Mouse (Mus musculus) heart, embryonic 10.5 days (tissue): ENCODE measurements around the gene Bcas3. TPM values are rescaled to one million over a fixed set of nuclear protein-coding genes. Genes with fewer than 3 reads are reported as not detected.

Source experiments
- DNase-seq: peaks from one replicate; pipeline ENCODE4 v3.0.0-alpha.2; 2017; ENCODE audit warnings: low spot score
- H3K27ac ChIP-seq: fragments of 300-500 bp; sonication (generic); 2 replicates; pipeline ENCODE4 v1.5.1; 2016; ENCODE audit warnings: mild to moderate bottlenecking
- H3K27me3 ChIP-seq: fragments of 300-500 bp; sonication (generic); 2 replicates; pipeline ENCODE4 v1.6.1; 2016; ENCODE audit warnings: mild to moderate bottlenecking; ENCODE audit not compliant: poor library complexity, insufficient read depth, severe bottlenecking
- H3K36me3 ChIP-seq: fragments of 300-500 bp; sonication (generic); 2 replicates; pipeline ENCODE4 v1.6.1; 2016; ENCODE audit warnings: mild to moderate bottlenecking, moderate library complexity
- H3K4me1 ChIP-seq: fragments of 300-500 bp; sonication (generic); 2 replicates; pipeline ENCODE4 v1.6.1; 2016; ENCODE audit warnings: mild to moderate bottlenecking
- H3K4me3 ChIP-seq: fragments of 300-500 bp; sonication (generic); 2 replicates; pipeline ENCODE4 v1.5.1; 2016; ENCODE audit warnings: mild to moderate bottlenecking, moderate library complexity
- H3K9me3 ChIP-seq: fragments of 300-500 bp; sonication (generic); 2 replicates; pipeline ENCODE4 v1.6.1; 2016; ENCODE audit warnings: mild to moderate bottlenecking, moderate library complexity
- WGBS: fragments of 180-500 bp; shearing (Covaris S2); methylation state at CpG from one replicate; pipeline ENCODE4 v1.1.7; 2016; 5-methylcytosine and 5-hydroxymethylcytosine counted together
- polyA plus RNA-seq: library from polyadenylated mRNA; unstranded; fragments of >200 nt; fragmentation: Nextera tagmentation; extraction: Ambion mirVana; gene quantifications from 2 replicates; pipeline ENCODE4 v1.2.1, GENCODE M21; 2016

The Bcas3 gene
- polyA plus RNA-seq, 1 experiment from 2014 or later = 22.4 TPM

- peak overlapping the region; percentile 3; the same call in 1 of the 2 replicates for H3K27ac ChIP-seq
- H3K9me3 ChIP-seq = no peaks in the 10 kb centered on the region
- H3K36me3 ChIP-seq = no peaks in the 10 kb centered on the region
- no peaks in the 10 kb centered on the region for H3K4me1 ChIP-seq
- no peak overlapping the region for H3K4me3 ChIP-seq
- 84% methylated on average over 7 of the region's 7 CpGs for WGBS
- H3K27me3 ChIP-seq = no peaks in the 10 kb centered on the region
- no peak for DNase-seq
These were observed 31.2 kb downstream of the Bcas3 start for GRCm38 (mm10) chr11:85383975-85384821.

GRCm38 (mm10) chr11:85392179-85392863 is 39.4 kb downstream of the Bcas3 start:
- Histone ChIP-seq H3K27me3 (no peaks in the 10 kb centered on the region), H3K9me3 (no peaks in the 10 kb centered on the region), H3K4me1 (peaks cover 2% of the 10 kb centered on the region; the same call in 1 of the 2 replicates), H3K36me3 (no peaks in the 10 kb centered on the region), H3K27ac (0 out of 2 replicates have a peak overlapping the region, but pooled peaks have one; percentile 11), H3K4me3 (no peak overlapping the region)
- 70% methylated on average over 12 of the region's 12 CpGs for WGBS
- no peak for DNase-seq

GRCm38 (mm10) chr11:85392864-85393220 is 39.9 kb downstream of the Bcas3 start:
- H3K4me3 ChIP-seq = no peak overlapping the region
- DNase-seq = no peak

GRCm38 (mm10) chr11:85393990-85394389 is 41.0 kb downstream of the Bcas3 start:
- H3K27me3 ChIP-seq = no peaks in the 10 kb centered on the region
- 69% methylated on average over 3 of the region's 3 CpGs for WGBS
- no peak overlapping the region for H3K4me3 ChIP-seq
- H3K9me3 ChIP-seq = no peaks in the 10 kb centered on the region
- DNase-seq = no peak
- peaks cover 2% of the 10 kb centered on the region; the same call in 1 of the 2 replicates for H3K4me1 ChIP-seq
- no peaks in the 10 kb centered on the region for H3K36me3 ChIP-seq
- H3K27ac ChIP-seq = no peak overlapping the region

More at GRCm38 (mm10) chr11:85392864-85393220, 39.9 kb downstream of the Bcas3 start:
- peaks cover 2% of the 10 kb centered on the region; the same call in 1 of the 2 replicates for H3K4me1 ChIP-seq
- no peaks in the 10 kb centered on the region for H3K9me3 ChIP-seq
- no peaks in the 10 kb centered on the region for H3K27me3 ChIP-seq
- no peaks in the 10 kb centered on the region for H3K36me3 ChIP-seq
- 72% methylated on average over 9 of the region's 9 CpGs for WGBS
- 0 out of 2 replicates have a peak overlapping the region, but pooled peaks have one; percentile 11 for H3K27ac ChIP-seq

- H3K36me3 ChIP-seq = no peaks in the 10 kb centered on the region
- H3K27ac ChIP-seq = no peak overlapping the region
- DNase-seq = no peak
- H3K27me3 ChIP-seq = no peaks in the 10 kb centered on the region
- no peaks in the 10 kb centered on the region for H3K9me3 ChIP-seq
- no peak overlapping the region for H3K4me3 ChIP-seq
- WGBS = 64% methylated on average over 7 of the region's 7 CpGs
- peaks cover 2% of the 10 kb centered on the region; the same call in 1 of the 2 replicates for H3K4me1 ChIP-seq
These were observed 42.4 kb downstream of the Bcas3 start for GRCm38 (mm10) chr11:85395361-85395760.

GRCm38 (mm10) chr11:85406531-85406930 is 53.6 kb downstream of the Bcas3 start:
- Histone ChIP-seq H3K27ac (no peak overlapping the region), H3K9me3 (no peaks in the 10 kb centered on the region), H3K4me3 (no peak overlapping the region), H3K4me1 (0 out of 2 replicates have a peak, but pooled peaks cover 6% of the 10 kb centered on the region), H3K36me3 (no peaks in the 10 kb centered on the region), H3K27me3 (no peaks in the 10 kb centered on the region)
- DNase-seq = no peak
- 56% methylated on average over 3 of the region's 3 CpGs for WGBS

- 65% methylated on average over 3 of the region's 3 CpGs for WGBS
- Histone ChIP-seq H3K27me3 (no peaks in the 10 kb centered on the region), H3K36me3 (no peaks in the 10 kb centered on the region), H3K27ac (no peak overlapping the region), H3K4me3 (no peak overlapping the region), H3K9me3 (no peaks in the 10 kb centered on the region), H3K4me1 (0 out of 2 replicates have a peak, but pooled peaks cover 7% of the 10 kb centered on the region)
- no peak for DNase-seq
These were observed 54.7 kb downstream of the Bcas3 start for GRCm38 (mm10) chr11:85407700-85408099.

- Histone ChIP-seq H3K4me3 (no peak overlapping the region), H3K27ac (no peak overlapping the region), H3K4me1 (0 out of 2 replicates have a peak, but pooled peaks cover 7% of the 10 kb centered on the region), H3K27me3 (no peaks in the 10 kb centered on the region), H3K36me3 (no peaks in the 10 kb centered on the region), H3K9me3 (no peaks in the 10 kb centered on the region)
- 56% methylated on average over 7 of the region's 7 CpGs for WGBS
- DNase-seq = no peak
These were observed 59.4 kb downstream of the Bcas3 start for GRCm38 (mm10) chr11:85412319-85412718.

GRCm38 (mm10) chr11:85414476-85414875 is 61.5 kb downstream of the Bcas3 start:
- Histone ChIP-seq H3K4me3 (no peak overlapping the region), H3K27me3 (no peaks in the 10 kb centered on the region), H3K9me3 (no peaks in the 10 kb centered on the region), H3K36me3 (no peaks in the 10 kb centered on the region), H3K27ac (no peak overlapping the region), H3K4me1 (0 out of 2 replicates have a peak, but pooled peaks cover 7% of the 10 kb centered on the region)
- 92% methylated on average over 1 of the region's 1 CpGs for WGBS
- DNase-seq = no peak

GRCm38 (mm10) chr11:85427353-85427752 is 74.4 kb downstream of the Bcas3 start:
- Histone ChIP-seq H3K4me1 (0 out of 2 replicates have a peak, but pooled peaks cover 4% of the 10 kb centered on the region), H3K27ac (no peak overlapping the region), H3K36me3 (no peaks in the 10 kb centered on the region), H3K27me3 (no peaks in the 10 kb centered on the region), H3K9me3 (no peaks in the 10 kb centered on the region), H3K4me3 (no peak overlapping the region)
- DNase-seq = no peak
- WGBS = 66% methylated on average over 6 of the region's 6 CpGs

- H3K36me3 ChIP-seq = no peaks in the 10 kb centered on the region
- H3K27ac ChIP-seq = no peak overlapping the region
- no peaks in the 10 kb centered on the region for H3K9me3 ChIP-seq
- no peak overlapping the region for H3K4me3 ChIP-seq
- H3K27me3 ChIP-seq = no peaks in the 10 kb centered on the region
- no peak for DNase-seq
- 36% methylated on average over 3 of the region's 3 CpGs for WGBS
- 0 out of 2 replicates have a peak, but pooled peaks cover 4% of the 10 kb centered on the region for H3K4me1 ChIP-seq
These were observed 75.3 kb downstream of the Bcas3 start for GRCm38 (mm10) chr11:85428227-85428626.

- Histone ChIP-seq H3K36me3 (no peaks in the 10 kb centered on the region), H3K4me3 (no peak overlapping the region), H3K27me3 (no peaks in the 10 kb centered on the region), H3K27ac (no peak overlapping the region), H3K9me3 (no peaks in the 10 kb centered on the region), H3K4me1 (0 out of 2 replicates have a peak, but pooled peaks cover 4% of the 10 kb centered on the region)
- DNase-seq = no peak
- WGBS = 69% methylated on average over 11 of the region's 11 CpGs
These were observed 77.9 kb downstream of the Bcas3 start for GRCm38 (mm10) chr11:85430743-85431448.
